ENCODE assay signal across 23 mouse cellular contexts in genomic region chr10:125885796-125886195, GRCm38 (mm10).
A peak's percentile ranks its signal among the peaks of the same experiment; 100 is the strongest.
DNase-seq lines count a peak whose midpoint lies in the region; ATAC-seq and TF ChIP-seq lines count a peak whose summit lies in the region.
"Had no signal": no experiment of that assay in that cellular context is flagged by ENCODE, and none has a peak within 500 bp of the region (broad histone marks: within the 10 kb centered on the region; RNA-seq: fewer than 3 reads in every experiment).

No protein-coding gene starts in this region.

- no peak overlapping the region for H3K9ac ChIP-seq in embryonic facial prominence, embryonic 12.5 days
- no peak overlapping the region for H3K9ac ChIP-seq in neural tube, embryonic 15.5 days (replicated peaks)
- H3K9ac ChIP-seq: forebrain, embryonic 13.5 days; forebrain, postnatal 0 days; heart, embryonic 15.5 days; hindbrain, embryonic 13.5 days had no signal

- no peak overlapping the region for H3K4me3 ChIP-seq in embryonic facial prominence, embryonic 12.5 days
- no peak overlapping the region for H3K4me3 ChIP-seq in myocyte
- no peak overlapping the region for H3K4me3 ChIP-seq in neural tube, embryonic 15.5 days (replicated peaks)
- H3K4me3 ChIP-seq: forebrain, embryonic 13.5 days; heart, adult 2 months; heart, embryonic 15.5 days; hindbrain, embryonic 13.5 days had no signal

- 0 out of 2 replicates have a peak overlapping the region, but pooled peaks have one; percentile 60 for H3K27ac ChIP-seq in embryonic facial prominence, embryonic 12.5 days
- H3K27ac ChIP-seq in neural tube, embryonic 15.5 days (replicated peaks) = no peak overlapping the region
- H3K27ac ChIP-seq: forebrain, embryonic 13.5 days; heart, adult 2 months; heart, embryonic 15.5 days; hindbrain, embryonic 13.5 days; hindbrain, postnatal 0 days had no signal

- H3K79me2 ChIP-seq in myocyte (ENCODE audit: control insufficient read depth, insufficient read depth) = no peaks in the 10 kb centered on the region

- DNase-seq in embryo, embryonic 10 days (ENCODE audit: low spot score) = peak; percentile 41
- DNase-seq in embryo, embryonic 9.5 days (ENCODE audit: extremely low spot score) = no peak
- DNase-seq in Muller cell, postnatal 12 days (ENCODE audit: inconsistent ontology term) = peak; percentile 35
- DNase-seq in left cerebral cortex, postnatal 10 days (ENCODE audit: extremely low spot score in 1 of 2, low spot score in 2 of 2) = no peak
- DNase-seq: adrenal gland, postnatal 14 days; B cell, adult 2 months; cerebellum, adult 2 months; cerebellum, postnatal 10 days; forebrain, postnatal 0 days; gastrocnemius, postnatal 14 days; heart, adult 2 months; heart, postnatal 14 days; kidney, adult 18-20 months had no signal

- H3K4me2 ChIP-seq in embryonic facial prominence, embryonic 12.5 days (replicated peaks) = no peak overlapping the region
- H3K4me2 ChIP-seq in myocyte (ENCODE audit: low read depth) = no peak overlapping the region
- no peak overlapping the region for H3K4me2 ChIP-seq in neural tube, embryonic 15.5 days
- H3K4me2 ChIP-seq: forebrain, embryonic 13.5 days; heart, embryonic 11.5 days; heart, embryonic 15.5 days; hindbrain, embryonic 13.5 days had no signal

- ATAC-seq in embryonic facial prominence, embryonic 12.5 days (ENCODE audit: insufficient number of reproducible peaks, insufficient read depth, low FRiP score, low TSS enrichment) = no peak
- ATAC-seq in neural tube, embryonic 15.5 days (ENCODE audit: low FRiP score) = no peak
- ATAC-seq: CD4-positive, CD25-positive, alpha-beta regulatory T cell, adult 4 months; forebrain, embryonic 13.5 days; forebrain, postnatal 0 days; hindbrain, postnatal 0 days had no signal

- 11% methylated on average over 6 of the region's 6 CpGs for WGBS in embryonic facial prominence, embryonic 12.5 days
- WGBS in neural tube, embryonic 15.5 days = 60% methylated on average over 6 of the region's 6 CpGs

- intact Hi-C loops in left cerebral cortex, postnatal 10 days (cut with DNase I) = no loop called here

- no peak for TF ChIP-seq POLR2A in myocyte (IDR thresholded peaks at IDR 0.05; ENCODE audit: insufficient read length, low read depth)

- H3K4me1 ChIP-seq in embryonic facial prominence, embryonic 12.5 days = 0 out of 2 replicates have a peak, but pooled peaks cover 8% of the 10 kb centered on the region
- no peaks in the 10 kb centered on the region for H3K4me1 ChIP-seq in neural tube, embryonic 15.5 days
- H3K4me1 ChIP-seq: heart, embryonic 15.5 days had no signal

- H3K9me3 ChIP-seq in embryonic facial prominence, embryonic 12.5 days = no peaks in the 10 kb centered on the region
- no peaks in the 10 kb centered on the region for H3K9me3 ChIP-seq in neural tube, embryonic 15.5 days (replicated peaks)
- H3K9me3 ChIP-seq: heart, embryonic 15.5 days; hindbrain, embryonic 13.5 days had no signal

- H3ac ChIP-seq in myocyte (ENCODE audit: control insufficient read depth, insufficient read length) = no peak overlapping the region

- no peaks in the 10 kb centered on the region for H3K36me3 ChIP-seq in embryonic facial prominence, embryonic 12.5 days
- no peaks in the 10 kb centered on the region for H3K36me3 ChIP-seq in myocyte (ENCODE audit: control insufficient read depth, insufficient read depth)
- H3K36me3 ChIP-seq in neural tube, embryonic 15.5 days = no peaks in the 10 kb centered on the region
- H3K36me3 ChIP-seq: G1E; heart, embryonic 15.5 days; hindbrain, embryonic 13.5 days had no signal

- no peaks in the 10 kb centered on the region for H3K27me3 ChIP-seq in embryonic facial prominence, embryonic 12.5 days
- no peaks in the 10 kb centered on the region for H3K27me3 ChIP-seq in myocyte (ENCODE audit: control insufficient read depth, insufficient read depth, insufficient read length)
- H3K27me3 ChIP-seq in neural tube, embryonic 15.5 days (replicated peaks) = no peaks in the 10 kb centered on the region
- H3K27me3 ChIP-seq: forebrain, embryonic 13.5 days; heart, embryonic 15.5 days; hindbrain, embryonic 13.5 days had no signal

TF ChIP-seq in myocyte, 11 proteins besides CTCF, POLR2A, EP300 and RAD21:
- TF ChIP-seq MYOD1 (IDR thresholded peaks at IDR 0.05; ENCODE audit: control insufficient read depth in 1 of 3, insufficient read length in 2 of 3, low read depth in 2 of 3) = peak in 2 of 3 experiments; percentile 41 to 47
- no peak for TF ChIP-seq TCF12 (IDR thresholded peaks at IDR 0.05; ENCODE audit: insufficient read depth, poor library complexity, severe bottlenecking)

Comparison
In these comparisons a context has a peak if more than half of its experiments do, and no peak if none do; other contexts are left out.
1. DNase-seq: peak in embryo, embryonic 10 days (single experiment) and Muller cell, postnatal 12 days (single experiment); none in embryo, embryonic 9.5 days (single experiment) and left cerebral cortex, postnatal 10 days (0 of 2).